Mouse (Mus musculus) layer of hippocampus, adult 18-20 months (tissue): ENCODE data around the gene Catsperg1. TPM values are rescaled to one million over a fixed set of nuclear protein-coding genes. Genes with fewer than 3 reads are reported as not detected.
"Not testable (repeated sequence)": the region's sequence is repeated elsewhere in the genome, so short reads cannot be mapped to it uniquely, and the experiment has no call there.

Experiments used
- DNase-seq, 2 experiments: peaks; one replicate each; pipeline ENCODE4 v3.0.0; 2022; ENCODE audit warnings: low spot score in 2 of 2
- total RNA-seq, 2 experiments: library from RNA; stranded (reverse); gene quantifications; 2 replicates each; pipeline ENCODE4 v1.2.3; 2021

Catsperg1 gene
- total RNA-seq, 2 experiments from 2014 or later: 1.6 to 1.7 TPM

- no peak for DNase-seq
Measured at GRCm38 (mm10) chr7:29231517-29231916, 17.7 kb upstream of the Catsperg1 start.

GRCm38 (mm10) chr7:29230560-29230959, 16.7 kb upstream of the Catsperg1 start:
- DNase-seq: no peak

GRCm38 (mm10) chr7:29228202-29228601, 14.4 kb upstream of the Catsperg1 start:
- DNase-seq: no peak

- no peak for DNase-seq
Measured at GRCm38 (mm10) chr7:29225520-29225919, 11.7 kb upstream of the Catsperg1 start.

GRCm38 (mm10) chr7:29224756-29225394, 11.0 kb upstream of the Catsperg1 start:
- peak in 1 of 2 experiments; percentile 22 for DNase-seq

GRCm38 (mm10) chr7:29214846-29215245, 1.0 kb upstream of the Catsperg1 start:
- no peak for DNase-seq

- DNase-seq: no peak
Measured at GRCm38 (mm10) chr7:29214236-29214635, 401 bp upstream of the Catsperg1 start.

GRCm38 (mm10) chr7:29212775-29213560, 867 bp downstream of the Catsperg1 start:
- DNase-seq: not testable (repeated sequence)

- DNase-seq: no peak
Measured at GRCm38 (mm10) chr7:29212199-29212765, 1.6 kb downstream of the Catsperg1 start.

GRCm38 (mm10) chr7:29211415-29212198, 2.2 kb downstream of the Catsperg1 start:
- DNase-seq: peak in 1 of 2 experiments; percentile 35

GRCm38 (mm10) chr7:29211013-29211412, 2.8 kb downstream of the Catsperg1 start:
- not testable (repeated sequence) for DNase-seq

- DNase-seq: no peak
Measured at GRCm38 (mm10) chr7:29202577-29202976, 11.3 kb downstream of the Catsperg1 start.

GRCm38 (mm10) chr7:29194230-29194629, 19.6 kb downstream of the Catsperg1 start:
- DNase-seq: not testable (repeated sequence)

- not testable (repeated sequence) for DNase-seq
Measured at GRCm38 (mm10) chr7:29181323-29181722, 32.5 kb downstream of the Catsperg1 start.

GRCm38 (mm10) chr7:29180854-29181236, 33.0 kb downstream of the Catsperg1 start:
- no peak for DNase-seq

- DNase-seq: peak; percentile 96 to 97
Measured at GRCm38 (mm10) chr7:29180077-29180853, 33.6 kb downstream of the Catsperg1 start, which contains the start of gene Psmd8. TSS of gene Psmd8 (minus strand) at chr7:29180701.

GRCm38 (mm10) chr7:29179323-29179722, 34.5 kb downstream of the Catsperg1 start:
- no peak for DNase-seq

- no peak for DNase-seq
Measured at GRCm38 (mm10) chr7:29178106-29178505, 35.7 kb downstream of the Catsperg1 start.

GRCm38 (mm10) chr7:29172390-29173016, 41.3 kb downstream of the Catsperg1 start:
- no peak for DNase-seq

GRCm38 (mm10) chr7:29171562-29172097, 42.2 kb downstream of the Catsperg1 start:
- DNase-seq: no peak
